Mouse (Mus musculus): ENCODE measurements around the gene Slc46a2.

Gene Slc46a2

GRCm38 (mm10) chr4:59891723-59892416 lies 23.0 kb downstream of the Slc46a2 start:
- no peak for DNase-seq (ENCODE audit: extremely low read depth, low read depth)

- no peak for DNase-seq (ENCODE audit: extremely low read depth, low read depth)
Observed at GRCm38 (mm10) chr4:59890086-59890600, 24.7 kb downstream of the Slc46a2 start.

GRCm38 (mm10) chr4:59888014-59888413 lies 26.8 kb downstream of the Slc46a2 start:
- no peak for DNase-seq (ENCODE audit: extremely low read depth, low read depth)

GRCm38 (mm10) chr4:59887011-59887410 lies 27.8 kb downstream of the Slc46a2 start:
- no peak for DNase-seq (ENCODE audit: extremely low read depth, low read depth)

- DNase-seq (ENCODE audit: extremely low read depth, low read depth), result no peak
Observed at GRCm38 (mm10) chr4:59886281-59886680, 28.6 kb downstream of the Slc46a2 start.

- no peak for DNase-seq (ENCODE audit: extremely low read depth, low read depth)
Observed at GRCm38 (mm10) chr4:59884136-59884696, 30.6 kb downstream of the Slc46a2 start.

GRCm38 (mm10) chr4:59881210-59881609 lies 33.6 kb downstream of the Slc46a2 start:
- no peak for DNase-seq (ENCODE audit: extremely low read depth, low read depth)

- DNase-seq (ENCODE audit: extremely low read depth, low read depth), result no peak
Observed at GRCm38 (mm10) chr4:59880725-59881124, 34.1 kb downstream of the Slc46a2 start.

GRCm38 (mm10) chr4:59879444-59879843 lies 35.4 kb downstream of the Slc46a2 start:
- no peak for DNase-seq (ENCODE audit: extremely low read depth, low read depth)

- no peak for DNase-seq (ENCODE audit: extremely low read depth, low read depth)
Observed at GRCm38 (mm10) chr4:59878595-59878994, 36.3 kb downstream of the Slc46a2 start.

- DNase-seq (ENCODE audit: extremely low read depth, low read depth), result no peak
Observed at GRCm38 (mm10) chr4:59877025-59877424, 37.8 kb downstream of the Slc46a2 start.

GRCm38 (mm10) chr4:59876570-59876969 lies 38.3 kb downstream of the Slc46a2 start:
- no peak for DNase-seq (ENCODE audit: extremely low read depth, low read depth)

- DNase-seq (ENCODE audit: extremely low read depth, low read depth), result no peak
Observed at GRCm38 (mm10) chr4:59873830-59874229, 41.0 kb downstream of the Slc46a2 start.

GRCm38 (mm10) chr4:59873240-59873639 lies 41.6 kb downstream of the Slc46a2 start:
- no peak for DNase-seq (ENCODE audit: extremely low read depth, low read depth)

- DNase-seq (ENCODE audit: extremely low read depth, low read depth), result peak; percentile 67
Observed at GRCm38 (mm10) chr4:59870859-59871591, 43.8 kb downstream of the Slc46a2 start.

- DNase-seq (ENCODE audit: extremely low read depth, low read depth), result no peak
Observed at GRCm38 (mm10) chr4:59870433-59870832, 44.4 kb downstream of the Slc46a2 start.

- no peak for DNase-seq (ENCODE audit: extremely low read depth, low read depth)
Observed at GRCm38 (mm10) chr4:59869488-59870057, 45.3 kb downstream of the Slc46a2 start.

- DNase-seq (ENCODE audit: extremely low read depth, low read depth), result no peak
Observed at GRCm38 (mm10) chr4:59868086-59868485, 46.8 kb downstream of the Slc46a2 start.

GRCm38 (mm10) chr4:59863869-59864268 lies 51.0 kb downstream of the Slc46a2 start:
- peak; percentile 97 for DNase-seq (ENCODE audit: extremely low read depth, low read depth)

GRCm38 (mm10) chr4:59862335-59862734 lies 52.5 kb downstream of the Slc46a2 start:
- no peak for DNase-seq (ENCODE audit: extremely low read depth, low read depth)

GRCm38 (mm10) chr4:59861871-59862270 lies 53.0 kb downstream of the Slc46a2 start:
- no peak for DNase-seq (ENCODE audit: extremely low read depth, low read depth)

- DNase-seq (ENCODE audit: extremely low read depth, low read depth), result no peak
Observed at GRCm38 (mm10) chr4:59860431-59860830, 54.4 kb downstream of the Slc46a2 start.
